Mouse (Mus musculus) liver, embryonic 15.5 days (tissue): ENCODE results near the gene Kbtbd7. TPM values are rescaled to one million over a fixed set of nuclear protein-coding genes. Genes with fewer than 3 reads are reported as not detected.
"Not testable (repeated sequence)": the region's sequence is repeated elsewhere in the genome, so short reads cannot be mapped to it uniquely, and the experiment has no call there.

ENCODE experiments used
- ATAC-seq: fragments of 200-750 bp; cut with Nextera tagmentation; 2 replicates; pipeline ENCODE4 v1.8.0; 2017; ENCODE audit warnings: moderate number of reproducible peaks, mild to moderate bottlenecking, moderate library complexity; ENCODE audit not compliant: insufficient read depth
- H3K27ac ChIP-seq: fragments of 300-500 bp; sonication (generic); replicated peaks from 2 replicates; pipeline ENCODE4 v1.5.1; 2015; ENCODE audit warnings: mild to moderate bottlenecking, inconsistent platforms
- H3K27me3 ChIP-seq: fragments of 300-500 bp; sonication (generic); 2 replicates; pipeline ENCODE4 v1.6.1; 2015; ENCODE audit warnings: mild to moderate bottlenecking, inconsistent platforms
- H3K36me3 ChIP-seq: fragments of 300-500 bp; sonication (generic); replicated peaks from 2 replicates; pipeline ENCODE4 v1.6.1; 2015; ENCODE audit warnings: moderate library complexity, mild to moderate bottlenecking, inconsistent platforms
- H3K4me1 ChIP-seq: fragments of 300-500 bp; sonication (generic); replicated peaks from 2 replicates; pipeline ENCODE4 v1.6.1; 2015; ENCODE audit warnings: inconsistent platforms
- H3K4me2 ChIP-seq: fragments of 300-500 bp; sonication (generic); 2 replicates; pipeline ENCODE4 v1.6.1; 2015; ENCODE audit warnings: moderate library complexity, mild to moderate bottlenecking, inconsistent platforms
- H3K4me3 ChIP-seq: fragments of 300-500 bp; sonication (generic); replicated peaks from 2 replicates; pipeline ENCODE4 v1.5.1; 2015; ENCODE audit warnings: mild to moderate bottlenecking, inconsistent platforms
- H3K9ac ChIP-seq: fragments of 300-500 bp; sonication (generic); 2 replicates; pipeline ENCODE4 v1.6.1; 2015; ENCODE audit warnings: moderate library complexity, mild to moderate bottlenecking, inconsistent platforms
- H3K9me3 ChIP-seq: fragments of 300-500 bp; sonication (generic); replicated peaks from 2 replicates; pipeline ENCODE4 v1.6.1; 2016; ENCODE audit warnings: inconsistent platforms
- WGBS: fragments of 180-500 bp; shearing (Covaris S2); methylation state at CpG from one replicate; pipeline ENCODE4 v1.1.7; 2015; ENCODE audit warnings: mixed read lengths; ENCODE audit not compliant: insufficient replicate concordance; 5-methylcytosine and 5-hydroxymethylcytosine counted together
- polyA plus RNA-seq: library from polyadenylated mRNA; unstranded; fragments of >200 nt; fragmentation: Nextera tagmentation; extraction: Ambion mirVana; gene quantifications from 2 replicates; pipeline ENCODE4 v1.2.1, GENCODE M21; 2015

The Kbtbd7 gene
- polyA plus RNA-seq, 1 experiment from 2014 or later: 3.3 TPM

DNA sequence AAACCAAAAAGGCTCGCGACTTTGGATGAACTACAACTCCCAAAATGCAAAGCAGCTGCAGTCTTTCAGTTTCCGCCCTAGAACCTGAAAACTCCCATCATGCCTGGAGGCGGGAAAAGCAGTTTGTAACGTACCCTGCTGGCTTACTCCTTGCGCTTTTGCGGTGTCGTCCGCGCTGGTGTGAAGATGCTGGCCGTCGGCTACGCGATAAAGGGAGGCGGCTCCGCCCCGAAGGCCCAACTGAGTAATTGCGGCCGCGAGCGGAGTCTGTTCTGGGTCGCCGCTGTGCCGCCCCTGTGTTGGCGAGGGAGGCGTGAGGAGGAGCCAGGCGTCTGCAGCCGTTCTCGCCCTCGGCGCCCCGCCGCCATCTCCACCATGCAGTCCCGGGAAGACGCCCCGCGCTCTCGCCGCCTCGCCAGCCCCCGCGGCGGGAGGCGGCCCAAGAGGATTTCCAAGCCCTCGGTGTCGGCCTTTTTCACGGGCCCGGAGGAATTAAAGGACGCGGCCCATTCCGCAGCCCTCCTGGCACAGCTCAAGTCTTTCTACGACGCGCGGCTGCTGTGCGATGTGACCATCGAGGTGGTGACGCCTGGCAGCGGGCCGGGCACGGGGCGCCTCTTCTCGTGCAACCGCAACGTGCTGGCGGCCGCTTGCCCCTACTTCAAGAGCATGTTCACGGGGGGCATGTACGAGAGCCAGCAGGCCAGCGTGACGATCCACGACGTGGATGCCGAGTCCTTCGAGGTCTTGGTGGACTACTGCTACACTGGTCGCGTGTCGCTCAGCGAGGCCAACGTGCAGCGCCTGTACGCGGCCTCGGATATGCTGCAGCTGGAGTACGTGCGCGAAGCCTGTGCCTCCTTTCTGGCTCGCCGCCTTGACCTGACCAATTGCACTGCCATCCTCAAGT is 25.6 kb downstream of the Kbtbd7 start, which contains the start of gene Kbtbd6:
Gene Kbtbd6 (plus strand): TSS at position 155 of the 910 bp plus-strand sequence.
- ATAC-seq: peak; percentile 93
- H3K36me3 ChIP-seq, H3K27me3 ChIP-seq, H3K9me3 ChIP-seq: not testable (repeated sequence)
- Histone ChIP-seq H3K4me3 (peak within 1 kb of the TSS; percentile 69), H3K27ac (peak within 1 kb of the TSS; percentile 94), H3K4me2 (peak within 1 kb of the TSS; percentile 82), H3K4me1 (peaks cover 20% of the 10 kb centered on the region), H3K9ac (peak within 1 kb of the TSS; percentile 67)
- 18% methylated on average over 44 of the region's 89 CpGs for WGBS

DNA sequence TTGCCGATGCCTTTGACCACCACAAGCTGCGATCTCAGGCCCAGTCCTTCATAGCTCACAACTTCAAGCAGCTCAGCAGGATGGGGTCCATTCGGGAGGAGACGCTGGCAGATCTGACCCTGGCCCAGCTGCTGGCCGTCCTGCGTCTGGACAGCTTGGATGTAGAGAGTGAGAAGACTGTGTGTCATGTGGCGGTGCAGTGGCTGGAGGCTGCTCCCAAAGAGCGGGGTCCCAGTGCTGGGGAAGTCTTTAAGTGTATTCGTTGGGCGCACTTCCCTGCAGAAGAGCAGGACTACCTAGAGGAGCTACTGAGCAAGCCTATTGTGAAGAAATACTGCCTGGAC is 26.3 kb downstream of the Kbtbd7 start:
- H3K27me3 ChIP-seq, H3K9me3 ChIP-seq, H3K27ac ChIP-seq, H3K36me3 ChIP-seq, ATAC-seq, H3K9ac ChIP-seq: not testable (repeated sequence)
- peak overlapping the region; percentile 57 for H3K4me2 ChIP-seq
- peak overlapping the region; percentile 35 for H3K4me3 ChIP-seq
- H3K4me1 ChIP-seq: peaks cover 20% of the 10 kb centered on the region
- 91% methylated on average over 8 of the region's 10 CpGs for WGBS

DNA sequence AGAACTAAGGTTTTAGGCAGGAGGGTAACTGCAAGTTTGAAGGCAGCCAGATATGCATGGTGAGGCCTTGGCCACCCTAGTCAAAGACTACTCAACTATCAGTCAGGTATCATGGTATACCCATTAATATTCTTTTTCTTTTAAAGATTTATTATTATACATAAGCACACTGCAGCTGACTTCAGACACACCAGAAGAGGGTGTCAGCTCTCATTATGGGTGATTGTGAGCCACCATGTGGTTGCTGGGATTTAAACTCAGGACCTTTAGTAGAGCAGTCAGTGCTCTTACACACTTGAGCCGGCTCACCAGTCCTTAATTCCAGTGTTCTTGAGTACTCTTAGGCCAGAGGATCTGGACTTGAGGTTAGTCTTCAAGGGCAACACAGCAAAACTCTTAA is 34.1 kb downstream of the Kbtbd7 start:
- Histone ChIP-seq H3K27ac (no peak overlapping the region), H3K9me3 (no peaks in the 10 kb centered on the region), H3K36me3 (peaks cover 49% of the 10 kb centered on the region), H3K4me1 (0 out of 2 replicates have a peak, but pooled peaks cover 10% of the 10 kb centered on the region), H3K27me3 (no peaks in the 10 kb centered on the region), H3K4me2 (no peak overlapping the region), H3K4me3 (no peak overlapping the region), H3K9ac (no peak overlapping the region)
- no peak for ATAC-seq
- WGBS: 75% methylated on average over 1 of the region's 1 CpGs

DNA sequence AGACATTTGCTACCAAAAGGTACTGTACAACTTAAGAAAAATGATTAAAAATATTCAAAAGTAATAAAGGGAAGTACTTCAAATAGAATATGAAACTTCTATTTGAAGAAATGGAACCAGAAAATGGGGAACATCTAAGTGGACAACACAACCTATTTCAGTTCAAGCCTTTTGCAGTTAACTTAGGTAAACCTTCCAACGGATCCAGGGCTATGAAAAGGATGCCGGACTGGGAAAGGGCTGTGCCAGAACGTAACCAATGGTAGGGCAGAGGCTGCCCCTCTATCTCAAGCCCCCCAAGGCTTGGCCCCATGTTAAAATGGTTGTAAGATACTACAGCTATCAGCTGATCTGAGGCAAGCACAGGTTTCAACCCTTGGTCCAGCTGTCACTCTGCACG is 34.7 kb downstream of the Kbtbd7 start:
- Histone ChIP-seq H3K4me2 (no peak overlapping the region), H3K27ac (no peak overlapping the region), H3K36me3 (peaks cover 55% of the 10 kb centered on the region), H3K4me3 (no peak overlapping the region), H3K4me1 (0 out of 2 replicates have a peak, but pooled peaks cover 9% of the 10 kb centered on the region), H3K27me3 (no peaks in the 10 kb centered on the region), H3K9ac (no peak overlapping the region), H3K9me3 (no peaks in the 10 kb centered on the region)
- ATAC-seq: no peak
- WGBS: 88% methylated on average over 4 of the region's 4 CpGs

DNA sequence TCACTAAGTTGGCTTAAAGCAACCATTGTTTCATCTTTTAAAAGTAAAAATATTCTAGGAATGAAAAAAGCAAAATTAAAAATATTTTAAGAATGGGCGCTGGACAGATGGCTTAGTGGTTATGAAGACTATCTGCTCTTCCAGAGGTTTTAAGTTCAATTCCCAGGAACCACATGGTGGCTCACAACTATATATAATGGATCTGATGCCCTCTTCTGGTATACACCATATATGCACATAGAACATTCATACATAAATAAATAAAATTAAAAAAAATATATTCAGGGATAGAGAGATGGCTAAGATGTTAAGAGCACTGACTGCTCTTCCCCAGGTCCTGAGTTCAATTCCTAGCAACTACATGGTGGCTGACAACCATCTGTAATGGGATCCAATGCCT is 39.3 kb downstream of the Kbtbd7 start:
- WGBS: 75% methylated on average over 1 of the region's 1 CpGs
- Histone ChIP-seq H3K4me1 (no peaks in the 10 kb centered on the region), H3K9me3 (no peaks in the 10 kb centered on the region), H3K4me3 (no peak overlapping the region), H3K27me3 (no peaks in the 10 kb centered on the region), H3K36me3 (peaks cover 76% of the 10 kb centered on the region), H3K4me2 (no peak overlapping the region), H3K9ac (no peak overlapping the region), H3K27ac (no peak overlapping the region)
- ATAC-seq: no peak

DNA sequence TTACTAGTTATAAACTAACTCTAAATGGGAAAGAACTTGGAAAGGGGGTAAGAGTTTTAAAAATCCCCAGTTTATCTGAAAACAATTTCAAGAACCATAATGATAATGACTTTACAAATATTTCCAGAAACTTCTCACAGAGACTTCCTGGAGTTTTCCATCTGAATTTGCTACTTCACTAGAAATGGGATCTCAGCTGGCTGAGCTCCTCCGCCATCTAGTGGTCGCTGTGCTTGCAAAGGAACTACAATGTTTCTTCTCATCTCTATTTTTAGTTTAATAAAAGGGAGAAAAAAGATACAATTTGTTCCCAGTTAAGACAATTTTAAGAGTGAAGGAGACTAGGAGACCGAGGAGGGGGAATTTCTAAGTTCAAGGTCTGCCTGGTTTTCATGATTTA is 41.3 kb downstream of the Kbtbd7 start:
- WGBS: 18% methylated on average over 3 of the region's 3 CpGs
- no peak for ATAC-seq
- H3K36me3 ChIP-seq: peaks cover 79% of the 10 kb centered on the region

DNA sequence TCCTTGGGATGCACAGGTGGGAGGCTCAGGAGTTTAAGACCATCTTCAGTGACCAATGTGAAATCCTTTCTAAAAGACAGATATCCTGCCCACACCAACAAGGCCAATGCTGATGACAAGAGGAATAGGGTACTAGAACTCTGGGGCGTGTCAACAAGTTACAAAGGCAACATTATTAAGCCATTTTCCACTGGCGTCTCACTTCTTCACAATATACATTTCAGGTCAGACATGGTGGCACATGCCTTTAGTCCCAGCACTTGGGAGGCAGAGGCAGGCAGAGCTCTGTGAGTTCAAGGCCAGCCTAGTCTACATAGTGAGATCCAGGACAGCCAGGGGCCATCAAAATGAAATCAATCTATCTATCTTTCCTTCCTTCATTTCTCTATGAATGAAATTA is 47.1 kb downstream of the Kbtbd7 start:
- Histone ChIP-seq H3K36me3 (peaks cover 88% of the 10 kb centered on the region), H3K4me3 (no peak overlapping the region), H3K27me3 (no peaks in the 10 kb centered on the region), H3K9me3 (no peaks in the 10 kb centered on the region), H3K27ac (no peak overlapping the region), H3K9ac (no peak overlapping the region), H3K4me2 (no peak overlapping the region), H3K4me1 (no peaks in the 10 kb centered on the region)
- WGBS: 88% methylated on average over 2 of the region's 2 CpGs
- no peak for ATAC-seq

More for the DNA sequence above, 41.3 kb downstream of the Kbtbd7 start:
- H3K9ac ChIP-seq: no peak overlapping the region
- H3K27ac ChIP-seq: no peak overlapping the region
- no peak overlapping the region for H3K4me3 ChIP-seq
- no peaks in the 10 kb centered on the region for H3K27me3 ChIP-seq
- H3K4me1 ChIP-seq: no peaks in the 10 kb centered on the region
- no peak overlapping the region for H3K4me2 ChIP-seq
- no peaks in the 10 kb centered on the region for H3K9me3 ChIP-seq

Other genes starting within 250 kb of the Kbtbd7 start
- gene Zfp957, start 179.1 kb upstream of the Kbtbd7 start, polyA plus RNA-seq: not detected in 2 replicates
- 291 and 294 TPM in 2 replicates for gene Rgcc, start 124.9 kb upstream of the Kbtbd7 start, polyA plus RNA-seq
- 24.4 and 26.5 TPM in 2 replicates for gene Naa16, start 35.7 kb upstream of the Kbtbd7 start, polyA plus RNA-seq
- gene Mtrf1, start 28.7 kb upstream of the Kbtbd7 start, polyA plus RNA-seq: 3.8 and 4.4 TPM in 2 replicates
- 3.8 and 4.0 TPM in 2 replicates for gene Kbtbd6, start 25.3 kb downstream of the Kbtbd7 start, polyA plus RNA-seq
- 10.7 and 10.9 TPM in 2 replicates for gene Elf1, start 54.7 kb downstream of the Kbtbd7 start, polyA plus RNA-seq
- gene Wbp4, start 55.0 kb downstream of the Kbtbd7 start, polyA plus RNA-seq: 11.2 and 13.5 TPM in 2 replicates
- gene Sugt1, start 161.2 kb downstream of the Kbtbd7 start, polyA plus RNA-seq: 31.6 and 34.0 TPM in 2 replicates
- 0.12 and 1.1 TPM in 2 replicates for gene Cnmd, start 235.7 kb downstream of the Kbtbd7 start, polyA plus RNA-seq